Mouse (Mus musculus) liver, embryonic 13.5 days (tissue): ENCODE measurements around the gene Por. TPM values are rescaled to one million over a fixed set of nuclear protein-coding genes. Genes with fewer than 3 reads are reported as not detected.
A peak's percentile ranks its signal among the peaks of the same experiment; 100 is the strongest.

Experiments used
- ATAC-seq: fragments of 200-750 bp; cut with Nextera tagmentation; 2 replicates; pipeline ENCODE4 v1.8.0; 2017; ENCODE audit warnings: low read depth, mild to moderate bottlenecking, moderate number of reproducible peaks, moderate library complexity
- DNase-seq: peaks from one replicate; pipeline ENCODE4 v3.0.0; 2022
- H3K27ac ChIP-seq: fragments of 300-500 bp; sonication (generic); 2 replicates; pipeline ENCODE4 v1.5.1; 2015; ENCODE audit warnings: moderate library complexity, mild to moderate bottlenecking, inconsistent platforms
- H3K27me3 ChIP-seq: fragments of 300-500 bp; sonication (generic); 2 replicates; pipeline ENCODE4 v1.6.1; 2015; ENCODE audit warnings: mild to moderate bottlenecking, inconsistent platforms
- H3K36me3 ChIP-seq: fragments of 300-500 bp; sonication (generic); 2 replicates; pipeline ENCODE4 v1.6.1; 2015; ENCODE audit warnings: mild to moderate bottlenecking, inconsistent platforms
- H3K4me1 ChIP-seq: fragments of 300-500 bp; sonication (generic); replicated peaks from 2 replicates; pipeline ENCODE4 v1.6.1; 2015; ENCODE audit warnings: inconsistent platforms
- H3K4me2 ChIP-seq: fragments of 300-500 bp; sonication (generic); 2 replicates; pipeline ENCODE4 v1.6.1; 2015; ENCODE audit warnings: inconsistent platforms, mild to moderate bottlenecking, moderate library complexity
- H3K4me3 ChIP-seq: fragments of 300-500 bp; sonication (generic); replicated peaks from 2 replicates; pipeline ENCODE4 v1.5.1; 2015; ENCODE audit warnings: mild to moderate bottlenecking, inconsistent platforms
- H3K9ac ChIP-seq: fragments of 300-500 bp; sonication (generic); 2 replicates; pipeline ENCODE4 v1.6.1; 2015; ENCODE audit warnings: mild to moderate bottlenecking, inconsistent platforms
- H3K9me3 ChIP-seq: fragments of 300-500 bp; sonication (generic); replicated peaks from 2 replicates; pipeline ENCODE4 v1.6.1; 2016; ENCODE audit warnings: inconsistent platforms
- WGBS: fragments of 180-500 bp; shearing (Covaris S2); methylation state at CpG from one replicate; pipeline ENCODE4 v1.1.7; 2015; ENCODE audit not compliant: insufficient replicate concordance; 5-methylcytosine and 5-hydroxymethylcytosine counted together
- polyA plus RNA-seq: library from polyadenylated mRNA; unstranded; fragments of >200 nt; fragmentation: Nextera tagmentation; extraction: Ambion mirVana; gene quantifications from 2 replicates; pipeline ENCODE4 v1.2.1, GENCODE M21; 2015

Gene Por
- 26.7 and 31.2 TPM in 2 replicates for polyA plus RNA-seq

DNA sequence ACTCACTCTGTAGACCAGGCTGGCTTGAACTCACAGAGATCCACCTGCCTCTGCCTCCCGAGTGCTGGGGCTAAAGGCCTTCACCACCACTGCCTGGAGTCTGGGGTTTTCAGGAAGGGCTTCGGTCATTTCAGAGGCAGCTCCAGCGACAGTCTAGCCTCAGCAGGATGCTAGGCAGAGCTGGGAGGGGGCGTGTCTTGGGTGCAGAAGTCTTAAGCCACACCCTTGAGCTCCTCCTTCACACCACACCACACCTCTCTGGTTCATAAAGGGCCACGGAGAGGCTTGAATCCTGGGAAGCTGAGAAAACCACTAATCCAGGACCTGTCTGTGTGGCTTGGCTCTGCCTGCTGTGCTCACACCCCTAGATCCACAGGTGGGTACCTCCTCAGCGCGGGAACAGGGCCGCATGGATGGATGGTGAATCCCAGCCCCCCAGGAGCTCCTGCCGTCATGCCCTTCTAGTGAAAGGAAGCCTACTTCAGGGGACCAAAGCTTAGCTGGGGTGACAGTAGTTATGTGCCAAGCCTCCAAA, at the start of gene Por:
Gene Por (plus strand): TSS at position 293 of the 535 bp plus-strand sequence.
- Histone ChIP-seq H3K27me3 (no peaks in the 10 kb centered on the region), H3K9ac (no peak within 1 kb of the TSS), H3K4me3 (no peak within 1 kb of the TSS), H3K9me3 (no peaks in the 10 kb centered on the region), H3K4me1 (peaks cover 16% of the 10 kb centered on the region), H3K36me3 (no peaks in the 10 kb centered on the region), H3K27ac (no peak within 1 kb of the TSS), H3K4me2 (peak within 1 kb of the TSS; percentile 1; the same call in 1 of the 2 replicates)
- peak; percentile 29 for DNase-seq
- WGBS, result 25% methylated on average over 9 of the region's 9 CpGs
- ATAC-seq, result peak; percentile 68

DNA sequence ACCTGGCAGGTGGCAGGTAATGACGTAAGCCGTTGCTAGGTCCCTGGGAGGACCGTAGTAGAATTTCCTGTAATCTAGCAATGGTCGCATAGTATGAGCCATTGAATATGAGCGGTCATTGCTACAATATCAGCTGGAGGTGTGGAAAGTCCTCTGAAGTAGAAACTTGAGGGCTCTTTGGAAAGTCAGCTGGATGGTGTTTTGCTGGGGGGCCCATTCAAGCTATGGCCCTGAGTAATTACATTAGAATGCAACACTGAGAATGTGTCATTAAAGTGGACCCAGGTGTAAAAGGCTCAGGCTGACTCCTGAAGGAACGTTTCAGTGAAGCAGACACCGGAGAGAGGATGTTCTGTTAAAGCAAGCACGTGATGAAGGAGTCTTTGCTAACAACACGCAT, 49.3 kb upstream of the Por start:
- no peaks in the 10 kb centered on the region for H3K27me3 ChIP-seq
- DNase-seq (no peak), ATAC-seq (no peak)
- 71% methylated on average over 9 of the region's 9 CpGs for WGBS
- H3K4me2 ChIP-seq, result no peak overlapping the region
- H3K4me1 ChIP-seq, result no peaks in the 10 kb centered on the region
- no peak overlapping the region for H3K27ac ChIP-seq
- no peaks in the 10 kb centered on the region for H3K9me3 ChIP-seq
- H3K9ac ChIP-seq, result no peak overlapping the region
- H3K36me3 ChIP-seq, result no peaks in the 10 kb centered on the region
- no peak overlapping the region for H3K4me3 ChIP-seq

DNA sequence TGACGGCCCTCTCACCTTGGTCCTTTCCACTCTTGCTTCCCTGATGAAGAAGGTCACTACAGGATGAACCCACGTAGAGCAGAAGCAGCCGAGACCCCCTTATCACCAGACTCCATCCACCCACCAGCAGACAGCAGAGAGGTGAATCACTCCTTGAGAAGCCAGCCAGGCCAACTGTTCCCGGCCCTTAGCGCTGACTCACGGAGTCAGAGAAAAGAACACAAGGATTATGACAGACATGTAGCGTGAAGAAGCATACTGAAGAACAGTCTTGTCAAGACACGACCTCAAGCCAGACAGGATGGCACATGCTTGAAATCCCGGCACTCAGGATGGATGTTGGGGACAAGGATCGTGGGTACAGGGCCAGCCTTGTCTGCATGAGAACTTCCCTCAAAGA, 48.1 kb upstream of the Por start:
- Histone ChIP-seq H3K9ac (no peak overlapping the region), H3K36me3 (no peaks in the 10 kb centered on the region), H3K27ac (no peak overlapping the region), H3K4me3 (no peak overlapping the region), H3K4me2 (no peak overlapping the region), H3K4me1 (no peaks in the 10 kb centered on the region), H3K27me3 (no peaks in the 10 kb centered on the region), H3K9me3 (no peaks in the 10 kb centered on the region)
- no peak for DNase-seq
- 55% methylated on average over 10 of the region's 10 CpGs for WGBS
- ATAC-seq, result no peak

DNA sequence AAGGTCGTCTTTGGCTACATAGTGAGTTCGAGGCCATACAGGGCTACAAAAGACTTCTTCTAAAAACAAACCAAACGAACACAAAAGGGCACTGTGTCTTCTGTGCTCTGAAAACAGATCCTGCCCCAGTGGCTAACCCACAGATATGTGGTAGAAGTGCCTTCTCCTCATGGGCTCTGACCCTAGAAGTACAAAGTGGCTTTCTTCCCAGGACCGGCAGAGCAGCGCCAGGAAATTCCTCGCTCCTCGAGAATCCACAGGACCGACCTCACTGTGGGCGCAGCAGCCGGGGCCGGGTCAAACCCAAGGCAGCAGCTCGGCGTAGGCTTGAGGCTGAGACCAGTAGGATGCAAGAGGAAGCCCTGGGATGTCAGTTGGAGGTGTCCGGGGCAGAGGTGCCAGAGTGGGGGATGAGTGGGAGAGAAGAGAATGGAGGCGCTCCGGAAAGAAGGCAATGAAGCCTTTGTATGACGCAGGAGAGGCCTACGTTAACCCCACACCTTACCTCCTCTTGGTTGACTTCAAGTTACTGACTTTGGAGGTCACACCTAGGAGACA, 46.7 kb upstream of the Por start:
- Histone ChIP-seq H3K4me1 (no peaks in the 10 kb centered on the region), H3K36me3 (no peaks in the 10 kb centered on the region), H3K4me2 (no peak overlapping the region), H3K9ac (no peak overlapping the region), H3K4me3 (no peak overlapping the region), H3K27me3 (no peaks in the 10 kb centered on the region), H3K9me3 (no peaks in the 10 kb centered on the region), H3K27ac (no peak overlapping the region)
- DNase-seq (no peak), ATAC-seq (no peak)
- WGBS, result 83% methylated on average over 18 of the region's 18 CpGs

DNA sequence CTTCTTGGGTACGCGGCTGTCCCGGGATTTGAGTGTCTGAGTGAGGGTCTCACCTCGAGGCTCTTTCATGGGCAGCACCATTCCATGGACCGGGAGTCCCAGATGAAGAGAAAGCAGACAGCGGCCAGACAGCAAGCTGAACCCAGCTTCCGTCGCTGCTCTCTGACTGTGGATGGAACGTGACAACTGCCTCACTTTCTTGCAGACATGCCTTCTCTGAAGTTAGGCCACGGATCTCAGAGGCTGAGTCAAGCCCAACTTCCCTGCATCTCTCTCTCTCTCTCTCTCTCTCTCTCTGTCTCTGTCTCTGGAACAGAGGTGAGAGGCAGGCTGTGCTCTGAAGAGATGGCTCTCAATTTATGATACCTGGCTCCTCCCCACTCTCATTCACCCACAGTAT, 40.9 kb upstream of the Por start:
- 40% methylated on average over 10 of the region's 10 CpGs for WGBS
- H3K36me3 ChIP-seq, result no peaks in the 10 kb centered on the region
- H3K4me1 ChIP-seq, result peaks cover 30% of the 10 kb centered on the region
- no peak overlapping the region for H3K4me3 ChIP-seq
- H3K9ac ChIP-seq, result no peak overlapping the region
- ATAC-seq (no peak), DNase-seq (no peak)
- 0 out of 2 replicates have a peak overlapping the region, but pooled peaks have one; percentile 14 for H3K4me2 ChIP-seq
- no peaks in the 10 kb centered on the region for H3K27me3 ChIP-seq
- no peak overlapping the region for H3K27ac ChIP-seq
- no peaks in the 10 kb centered on the region for H3K9me3 ChIP-seq

DNA sequence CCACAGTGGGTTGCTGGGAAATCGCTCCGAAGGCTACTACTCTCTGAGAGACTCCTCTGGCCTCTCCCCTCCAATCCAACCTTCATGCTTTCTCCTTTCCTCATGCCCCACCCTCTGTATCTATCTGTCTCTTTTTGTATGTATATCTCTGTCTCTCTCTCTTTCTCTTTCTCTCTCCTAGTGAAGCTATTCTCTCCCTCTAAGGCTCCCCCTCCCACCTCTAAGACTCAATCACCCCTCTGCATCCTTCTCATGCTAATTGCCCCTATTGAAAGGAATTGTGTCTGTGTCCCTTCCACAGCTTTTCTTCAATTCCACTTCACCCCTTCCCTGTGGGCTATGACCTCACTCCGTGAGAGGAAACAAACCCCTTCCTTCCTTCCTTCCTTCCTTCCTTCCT, 40.4 kb upstream of the Por start:
- no peak for ATAC-seq
- Histone ChIP-seq H3K4me3 (no peak overlapping the region), H3K27me3 (no peaks in the 10 kb centered on the region), H3K4me1 (peaks cover 34% of the 10 kb centered on the region), H3K36me3 (no peaks in the 10 kb centered on the region), H3K4me2 (no peak overlapping the region), H3K9ac (no peak overlapping the region), H3K27ac (no peak overlapping the region), H3K9me3 (no peaks in the 10 kb centered on the region)
- DNase-seq, result no peak
- WGBS, result 73% methylated on average over 3 of the region's 3 CpGs

DNA sequence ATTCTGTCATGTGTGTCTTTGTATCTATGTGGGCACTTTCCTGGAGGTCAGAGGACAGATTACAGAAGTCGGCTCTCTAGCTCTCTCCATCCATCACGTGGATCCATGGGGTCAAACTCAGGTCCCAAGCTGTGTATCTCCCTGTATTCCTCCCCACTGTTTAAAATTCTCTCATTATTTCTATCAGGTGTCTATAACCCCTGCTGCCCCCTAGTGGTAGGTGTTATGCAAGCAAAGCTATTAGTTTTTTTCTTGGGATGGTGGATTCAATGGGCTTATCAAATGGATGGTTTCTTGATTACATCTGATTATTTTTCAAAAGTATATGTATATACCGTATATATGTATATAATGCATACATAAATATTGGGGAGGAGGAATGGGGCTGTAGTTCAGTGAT, 39.2 kb upstream of the Por start:
- H3K4me1 ChIP-seq, result peaks cover 34% of the 10 kb centered on the region
- ATAC-seq, result no peak
- WGBS, result 14% methylated on average over 3 of the region's 3 CpGs
- no peaks in the 10 kb centered on the region for H3K9me3 ChIP-seq
- H3K36me3 ChIP-seq, result peaks cover 5% of the 10 kb centered on the region; the same call in 1 of the 2 replicates
- H3K27ac ChIP-seq, result no peak overlapping the region
- no peaks in the 10 kb centered on the region for H3K27me3 ChIP-seq
- H3K4me3 ChIP-seq, result no peak overlapping the region
- no peak overlapping the region for H3K4me2 ChIP-seq
- H3K9ac ChIP-seq, result no peak overlapping the region
- peak; percentile 55 for DNase-seq

DNA sequence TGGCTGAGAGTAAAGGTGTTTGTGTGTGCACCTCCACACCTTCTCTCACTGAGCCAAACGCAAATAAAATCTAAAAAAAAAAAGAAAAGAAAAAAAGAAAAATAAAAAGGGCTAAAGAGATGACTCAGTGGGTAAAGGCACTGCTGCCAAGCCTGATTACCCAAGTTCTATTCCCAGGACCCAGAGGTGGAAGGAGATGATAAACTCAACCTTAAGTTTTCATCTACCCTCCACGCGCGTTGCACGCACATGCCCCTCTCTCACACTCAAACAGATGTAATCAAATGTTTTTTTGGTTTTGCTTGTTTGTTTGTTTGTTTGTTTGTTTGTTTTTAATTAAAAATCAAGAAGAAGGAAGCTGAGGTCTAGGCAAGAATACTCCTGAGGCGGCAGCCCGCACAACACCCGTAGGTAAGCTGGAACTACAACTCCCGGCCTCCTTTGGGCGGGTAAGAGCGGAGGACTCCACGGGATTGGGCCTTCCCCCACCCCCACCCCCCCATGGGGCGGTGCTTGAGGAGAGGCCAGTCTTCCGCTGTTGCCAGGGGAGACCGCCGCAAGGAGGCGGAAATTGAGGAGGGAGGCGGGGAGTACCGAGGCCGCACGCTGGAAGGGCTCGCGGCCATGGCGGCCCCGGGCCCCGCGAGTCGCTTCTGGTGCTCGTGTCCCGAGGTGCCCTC, 37.6 kb upstream of the Por start, which contains the start of gene Rhbdd2:
Gene Rhbdd2 (plus strand): TSS at position 502 of the 680 bp plus-strand sequence.
- 8% methylated on average over 30 of the region's 30 CpGs for WGBS
- peak; percentile 99 for ATAC-seq

DNA sequence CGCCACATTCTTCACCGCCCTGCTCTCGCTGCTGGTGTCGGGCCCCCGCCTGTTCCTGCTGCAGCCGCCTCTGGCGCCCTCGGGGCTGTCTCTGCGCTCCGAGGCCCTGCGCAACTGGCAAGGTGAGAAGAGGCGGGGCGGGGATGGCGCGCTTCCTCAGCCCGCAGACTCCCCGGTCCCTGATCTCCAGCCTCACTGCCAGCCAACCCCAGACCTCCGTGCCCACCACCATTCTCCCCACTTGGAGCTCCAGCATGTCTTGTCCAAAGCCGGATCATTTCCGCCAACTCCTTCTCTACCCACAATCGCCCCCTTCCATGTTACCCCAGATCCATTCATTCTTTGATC, 37.1 kb upstream of the Por start:
- WGBS, result under 1% methylated on average over 21 of the region's 21 CpGs
- DNase-seq, result no peak
- peaks cover 22% of the 10 kb centered on the region for H3K36me3 ChIP-seq
- peaks cover 34% of the 10 kb centered on the region for H3K4me1 ChIP-seq
- H3K27me3 ChIP-seq, result no peaks in the 10 kb centered on the region
- H3K4me3 ChIP-seq, result peak overlapping the region; percentile 80
- H3K27ac ChIP-seq, result peak overlapping the region; percentile 70
- H3K9ac ChIP-seq, result peak overlapping the region; percentile 82
- H3K4me2 ChIP-seq, result peak overlapping the region; percentile 81
- peak; percentile 76 for ATAC-seq
- no peaks in the 10 kb centered on the region for H3K9me3 ChIP-seq

More for the DNA sequence above, 37.6 kb upstream of the Por start, which contains the start of gene Rhbdd2:
- Histone ChIP-seq H3K9me3 (no peaks in the 10 kb centered on the region), H3K27ac (peak within 1 kb of the TSS; percentile 70), H3K4me3 (peak within 1 kb of the TSS; percentile 80), H3K9ac (peak within 1 kb of the TSS; percentile 82), H3K4me2 (peak within 1 kb of the TSS; percentile 81), H3K27me3 (no peaks in the 10 kb centered on the region), H3K4me1 (peaks cover 34% of the 10 kb centered on the region), H3K36me3 (peaks cover 17% of the 10 kb centered on the region)
- peak; percentile 97 for DNase-seq

DNA sequence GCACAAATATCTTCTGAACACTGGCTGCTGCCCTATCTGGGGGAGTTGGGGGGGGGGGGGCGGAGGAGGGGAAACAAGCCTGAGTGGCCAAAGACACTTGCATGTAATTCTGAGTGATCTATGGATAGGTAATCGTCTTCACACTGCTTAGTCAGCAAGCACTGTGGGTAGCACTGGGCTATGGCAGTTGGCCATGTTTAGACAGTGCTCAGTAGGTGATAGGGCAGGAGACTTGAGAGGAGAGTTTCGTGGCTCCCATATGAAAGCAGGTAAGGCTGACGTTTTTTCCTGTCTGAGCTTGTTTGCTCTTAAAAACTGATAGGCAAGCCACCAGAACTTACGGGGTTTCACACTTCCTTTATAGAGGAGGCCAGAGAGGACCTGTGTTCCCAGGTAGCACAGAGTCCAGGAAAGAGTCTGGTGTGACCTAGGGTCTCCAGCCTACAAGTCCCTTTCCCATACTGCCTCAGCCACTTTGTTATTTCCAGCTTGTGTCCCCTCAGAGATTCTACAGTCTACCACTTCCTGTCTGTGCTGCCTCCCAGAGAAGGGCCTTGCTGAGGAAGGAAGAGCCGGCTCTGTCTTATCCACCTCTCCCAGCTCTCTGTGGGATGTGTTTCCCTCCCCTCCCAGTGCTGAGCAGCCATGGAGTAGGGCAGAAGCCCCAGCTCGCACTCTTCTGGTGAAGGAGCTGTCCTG, 29.9 kb upstream of the Por start:
- ATAC-seq, result no peak

DNA sequence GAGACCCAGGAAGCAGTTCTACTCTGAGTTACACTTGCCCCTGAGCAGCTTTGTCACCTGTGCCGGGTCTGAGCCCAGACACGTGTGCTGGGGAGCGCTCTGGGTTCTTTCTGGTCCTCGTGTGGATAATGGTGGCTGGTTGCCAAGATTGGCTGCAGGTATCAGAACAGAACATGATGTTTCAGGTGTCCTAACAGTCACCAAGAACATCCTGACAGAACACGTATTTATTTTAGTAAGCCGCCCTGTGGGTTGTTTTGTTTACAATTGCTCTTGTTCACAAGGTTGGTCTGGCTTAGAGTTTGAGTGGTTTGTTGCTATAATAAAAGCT, 29.4 kb upstream of the Por start:
- no peaks in the 10 kb centered on the region for H3K9me3 ChIP-seq
- H3K36me3 ChIP-seq, result peaks cover 25% of the 10 kb centered on the region
- H3K9ac ChIP-seq, result no peak overlapping the region
- WGBS, result 62% methylated on average over 6 of the region's 6 CpGs
- DNase-seq, result no peak
- no peaks in the 10 kb centered on the region for H3K27me3 ChIP-seq
- no peak for ATAC-seq
- no peak overlapping the region for H3K4me2 ChIP-seq
- peaks cover 41% of the 10 kb centered on the region for H3K4me1 ChIP-seq
- H3K27ac ChIP-seq, result peak overlapping the region; percentile 35; the same call in 1 of the 2 replicates
- H3K4me3 ChIP-seq, result no peak overlapping the region

More for the DNA sequence above, 29.9 kb upstream of the Por start:
- Histone ChIP-seq H3K36me3 (peaks cover 28% of the 10 kb centered on the region), H3K4me2 (no peak overlapping the region), H3K4me1 (peaks cover 41% of the 10 kb centered on the region), H3K27me3 (no peaks in the 10 kb centered on the region), H3K9me3 (no peaks in the 10 kb centered on the region), H3K27ac (peak overlapping the region; percentile 35; the same call in 1 of the 2 replicates), H3K9ac (no peak overlapping the region), H3K4me3 (no peak overlapping the region)
- DNase-seq, result no peak
- 23% methylated on average over 7 of the region's 7 CpGs for WGBS
